Comparison of ENCODE assay signal across 15 mouse cellular contexts in the genomic region with DNA sequence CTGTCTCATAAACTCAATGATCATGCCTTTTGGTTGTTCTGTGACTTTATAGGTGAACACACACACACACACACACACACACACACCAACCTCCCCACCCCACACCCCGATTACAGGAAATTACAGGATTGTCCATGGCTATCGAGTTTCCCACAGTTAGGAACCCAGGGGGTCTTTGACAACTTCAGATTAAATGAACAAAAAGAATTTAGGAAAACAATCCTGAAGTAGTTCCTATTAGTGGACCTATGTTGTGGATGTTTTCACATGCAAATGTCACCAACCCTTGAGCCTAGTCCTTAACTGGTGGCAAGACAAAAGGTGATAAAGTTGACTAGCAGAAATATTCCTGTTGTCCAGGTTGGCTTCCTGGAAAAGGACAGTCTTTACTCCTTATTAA.
"Had no signal": no experiment of that assay in that cellular context is flagged by ENCODE, and none has a peak within 500 bp of the region (broad histone marks: within the 10 kb centered on the region; RNA-seq: fewer than 3 reads in every experiment).

No protein-coding gene starts in this region.

- H3K4me1 ChIP-seq: neural tube, embryonic 15.5 days; stomach, embryonic 15.5 days had no signal

- H3K36me3 ChIP-seq: neural tube, embryonic 15.5 days; stomach, embryonic 15.5 days had no signal

- H3K9me3 ChIP-seq: neural tube, embryonic 15.5 days; stomach, embryonic 15.5 days had no signal

- H3K4me2 ChIP-seq: neural tube, embryonic 15.5 days; stomach, embryonic 15.5 days had no signal

- H3K9ac ChIP-seq: neural tube, embryonic 15.5 days; stomach, embryonic 15.5 days had no signal

- H3K4me3 ChIP-seq: neural tube, embryonic 15.5 days; stomach, embryonic 15.5 days had no signal

- H3K27ac ChIP-seq: neural tube, embryonic 15.5 days; stomach, embryonic 15.5 days; stomach, postnatal 0 days had no signal

- DNase-seq: retina, postnatal 1 day; right cerebral cortex, adult 18-20 months; right cerebral cortex, postnatal 14 days; right cerebral cortex, postnatal 25 days; right cerebral cortex, postnatal 4 days; spleen, adult 18-20 months; thymus, adult 18-20 months; thymus, adult 2 months; thymus, postnatal 14 days; thymus, postnatal 25 days; thymus, postnatal 36 days; thymus, postnatal 4 days had no signal

- H3K27me3 ChIP-seq: neural tube, embryonic 15.5 days; stomach, embryonic 15.5 days had no signal
